Mouse (Mus musculus): ENCODE data around the gene Cadm1. TPM values are rescaled to one million over a fixed set of nuclear protein-coding genes. Genes with fewer than 3 reads are reported as not detected.

Cadm1 gene
- total RNA-seq (2021) = 1 to 10 TPM; 1.9 to 2.5 TPM
- long read RNA-seq, experiment 1, partial matches to known transcripts = 2 of 2 reads
- long read RNA-seq, experiment 1, other reads (novel, unspliced or antisense) = 0 of 2 reads
- long read RNA-seq, experiment 2, partial matches to known transcripts = 2 of 3 reads
- long read RNA-seq, experiment 2, other reads (novel, unspliced or antisense) = 1 of 3 reads

DNA sequence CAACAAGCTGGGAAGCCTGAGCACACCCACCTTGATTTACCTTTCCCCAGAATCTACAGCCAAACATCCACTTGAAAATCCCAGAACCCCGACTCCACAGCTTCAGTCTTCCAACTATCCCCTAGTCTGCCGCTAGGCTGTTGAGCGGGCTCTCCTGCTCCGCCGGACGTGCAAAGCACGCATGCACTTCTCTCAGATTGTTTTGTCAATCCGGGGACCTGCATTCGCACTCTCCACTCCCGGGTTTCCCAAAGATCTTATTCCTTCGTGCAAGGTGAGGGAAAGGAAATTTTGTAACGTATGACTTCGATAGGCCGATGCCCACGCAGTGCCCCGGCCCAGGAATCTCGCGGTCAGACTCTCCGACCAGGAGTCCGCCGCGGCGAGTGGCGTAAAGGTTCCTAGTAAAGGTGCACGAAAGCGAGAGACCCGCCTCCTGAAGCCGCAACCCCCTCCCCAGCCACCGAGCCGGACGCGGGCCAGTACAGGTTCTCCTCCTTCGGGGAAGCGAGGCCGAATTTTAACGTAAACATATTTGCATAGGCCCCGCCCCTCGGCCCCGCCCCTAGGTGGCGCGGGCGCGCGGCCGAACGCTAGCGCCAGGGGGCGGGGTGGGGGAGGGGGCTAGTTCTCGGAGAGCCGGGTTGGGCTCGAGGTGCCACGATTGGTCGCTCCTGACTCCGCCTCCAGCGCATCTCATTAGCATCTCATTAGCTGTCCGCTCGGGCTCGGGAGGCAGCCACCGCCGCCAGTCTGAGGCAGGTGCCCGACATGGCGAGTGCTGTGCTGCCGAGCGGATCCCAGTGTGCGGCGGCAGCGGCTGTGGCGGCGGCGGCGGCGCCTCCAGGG lies at the start of gene Cadm1:
Cadm1 (plus strand) TSS at position 572 of the 849 bp plus-strand sequence.
- DNase-seq = peak; percentile 93 to 97

DNA sequence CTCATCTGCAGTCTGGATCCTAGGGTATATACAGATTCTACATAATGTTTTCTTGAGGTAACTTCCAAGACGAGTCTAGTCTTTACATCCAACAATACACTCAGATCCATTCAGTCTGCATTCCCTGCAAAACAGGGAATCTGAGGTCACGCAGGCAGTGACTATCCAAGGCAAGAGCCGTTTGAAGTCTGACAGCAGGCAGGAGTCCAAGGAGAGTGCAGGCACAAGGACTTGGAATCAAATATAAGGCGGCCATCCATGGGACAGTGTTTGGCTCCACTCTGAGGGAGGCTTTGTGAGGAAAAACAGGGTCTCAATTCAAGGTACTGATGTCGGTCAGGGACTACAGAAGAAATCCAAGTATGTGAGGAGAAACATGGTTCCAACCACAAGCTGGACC lies 45.5 kb upstream of the Cadm1 start:
- DNase-seq = peak; percentile 12 to 14

- DNase-seq = no peak
Observed at GRCm38 (mm10) chr9:47485186-47485585, 44.8 kb upstream of the Cadm1 start.

- no peak for DNase-seq
Observed at GRCm38 (mm10) chr9:47499761-47500160, 30.2 kb upstream of the Cadm1 start.

DNA sequence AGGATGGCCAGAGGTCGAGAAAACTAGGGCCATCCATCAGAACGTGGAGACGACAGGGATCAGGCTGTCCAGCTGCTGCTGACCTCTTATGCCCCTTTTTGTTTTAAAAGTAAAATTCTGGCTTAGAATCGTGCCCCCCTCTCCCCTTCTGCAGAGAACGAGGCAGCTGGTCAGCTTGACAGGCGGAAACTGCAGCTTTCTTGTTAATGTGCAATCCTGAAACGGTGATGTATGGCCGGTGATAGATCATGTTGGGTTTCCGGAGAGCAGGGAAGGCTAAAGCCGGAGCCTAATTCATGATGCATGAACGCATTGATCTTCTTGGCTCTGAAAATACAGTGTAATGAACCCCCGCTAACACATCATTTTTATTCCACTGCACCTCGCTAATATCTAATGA lies 24.0 kb upstream of the Cadm1 start:
- no peak for DNase-seq

DNA sequence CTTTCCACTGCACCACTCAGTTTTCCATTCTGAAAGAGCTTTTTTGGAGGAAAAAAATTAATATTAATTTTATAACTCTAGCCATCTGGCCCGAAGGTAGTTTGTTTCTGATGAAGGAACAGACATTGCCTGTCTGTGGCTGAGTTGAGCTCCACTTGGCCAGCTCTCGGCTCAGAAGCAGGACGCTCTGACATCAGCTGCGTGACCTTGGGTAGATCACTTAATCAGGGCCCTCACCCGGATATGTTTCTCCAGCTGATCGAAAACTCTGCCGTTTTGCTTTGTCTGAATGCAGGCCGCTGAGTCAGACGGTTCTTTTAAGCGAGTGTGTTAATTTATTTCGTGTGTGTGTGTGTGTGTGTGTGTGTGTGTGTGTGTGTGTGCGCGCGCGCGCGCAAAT lies 23.1 kb upstream of the Cadm1 start:
- DNase-seq = no peak

DNA sequence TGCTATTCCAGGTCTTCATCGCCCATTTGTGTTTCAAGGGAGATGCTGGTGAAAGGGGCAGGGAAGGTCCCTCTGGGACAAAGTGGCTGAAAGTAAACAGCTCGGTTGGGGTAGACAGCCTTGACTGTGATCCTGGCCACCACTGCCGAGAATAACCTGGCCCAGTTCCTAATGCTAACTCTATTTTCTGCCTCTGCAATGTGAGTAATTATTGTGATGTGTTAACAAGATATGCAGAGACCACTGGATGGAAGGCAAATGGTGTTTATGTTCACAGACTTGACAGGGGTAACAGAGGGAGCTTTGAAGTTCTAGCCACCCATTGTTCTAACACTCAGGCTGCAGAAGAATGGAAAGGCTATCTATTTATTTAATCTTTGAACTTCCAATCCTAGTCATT lies 21.9 kb upstream of the Cadm1 start:
- no peak for DNase-seq

DNA sequence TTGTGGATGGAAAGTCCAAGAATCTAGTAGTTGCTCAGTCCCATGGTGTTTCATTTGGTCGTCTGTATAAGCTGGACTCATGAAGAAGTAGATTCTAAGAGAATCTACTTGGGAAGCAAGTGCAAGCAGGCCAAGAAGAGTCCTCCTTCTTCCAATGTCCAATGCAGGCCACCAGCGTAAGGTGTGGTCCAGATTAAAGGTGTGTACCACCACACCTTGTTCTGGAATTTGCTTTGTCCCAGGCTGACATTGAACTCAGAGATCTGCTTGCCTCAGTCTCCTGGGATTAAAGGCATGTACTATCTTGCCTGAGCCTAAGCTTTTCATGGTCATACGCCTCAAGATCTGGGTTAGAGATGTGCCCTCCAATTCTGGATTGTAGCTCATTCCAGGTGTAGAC lies 17.5 kb upstream of the Cadm1 start:
- DNase-seq = no peak

DNA sequence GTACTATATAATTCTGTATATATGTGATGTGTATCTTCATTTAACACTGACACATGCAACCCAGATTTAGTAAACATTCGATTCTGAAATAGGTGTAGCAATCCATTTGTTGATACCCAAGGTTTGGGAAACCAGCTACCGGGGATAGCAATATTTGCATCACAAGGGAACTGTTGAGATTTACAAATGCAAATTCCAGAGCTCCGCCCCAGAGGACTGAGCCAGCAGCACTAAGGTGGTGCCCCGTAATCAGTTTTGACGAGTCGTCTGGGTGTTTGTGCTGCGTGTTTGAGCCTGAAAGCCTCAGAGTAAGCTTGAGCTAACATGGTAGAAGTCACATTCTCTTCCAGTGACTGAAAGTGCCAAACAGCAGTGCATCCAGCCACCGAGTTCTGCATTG lies 15.7 kb upstream of the Cadm1 start:
- no peak for DNase-seq

DNA sequence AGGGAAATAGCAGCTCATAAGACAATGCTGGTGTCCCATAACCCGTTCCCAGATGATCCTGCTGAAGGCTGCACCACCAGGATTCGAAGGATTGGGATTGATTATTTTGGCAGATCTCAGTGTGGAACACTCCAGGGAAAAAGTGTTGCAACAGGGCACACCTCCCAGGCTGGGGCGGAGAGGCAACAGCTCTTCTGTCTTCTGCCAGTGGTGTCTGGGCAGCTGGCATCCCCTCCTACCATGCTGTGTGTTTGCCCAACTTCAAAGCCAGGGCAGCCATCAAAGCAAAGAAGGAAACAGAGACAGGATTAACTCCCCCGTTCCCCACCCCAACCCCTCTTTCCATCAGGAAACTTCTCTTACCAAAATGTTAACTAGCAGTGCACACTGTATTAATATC lies 13.7 kb upstream of the Cadm1 start:
- no peak for DNase-seq

- no peak for DNase-seq
Observed at GRCm38 (mm10) chr9:47527290-47527689, 2.7 kb upstream of the Cadm1 start.

GRCm38 (mm10) chr9:47527741-47528140 lies 2.2 kb upstream of the Cadm1 start:
- no peak for DNase-seq

DNA sequence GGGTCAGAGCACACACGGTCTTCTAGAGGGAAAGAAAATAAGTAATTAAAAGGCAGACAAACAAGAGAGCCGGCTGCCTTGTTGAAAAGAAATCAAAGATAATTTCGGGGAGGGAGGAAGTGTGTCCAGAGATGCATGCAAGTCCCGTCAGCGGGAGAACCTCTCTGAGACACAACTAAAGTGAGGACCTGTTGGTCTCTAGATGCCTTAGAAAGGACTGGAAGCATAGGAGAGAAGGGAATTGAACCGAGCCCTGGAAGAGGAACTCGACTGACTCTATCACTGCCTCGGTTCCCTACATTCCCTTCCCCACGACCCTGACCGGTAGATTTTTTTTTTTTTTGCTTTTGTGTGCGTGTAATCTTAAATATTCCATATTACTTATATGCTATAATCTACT lies 791 bp upstream of the Cadm1 start:
- DNase-seq = peak in 1 of 2 experiments; percentile 7

DNA sequence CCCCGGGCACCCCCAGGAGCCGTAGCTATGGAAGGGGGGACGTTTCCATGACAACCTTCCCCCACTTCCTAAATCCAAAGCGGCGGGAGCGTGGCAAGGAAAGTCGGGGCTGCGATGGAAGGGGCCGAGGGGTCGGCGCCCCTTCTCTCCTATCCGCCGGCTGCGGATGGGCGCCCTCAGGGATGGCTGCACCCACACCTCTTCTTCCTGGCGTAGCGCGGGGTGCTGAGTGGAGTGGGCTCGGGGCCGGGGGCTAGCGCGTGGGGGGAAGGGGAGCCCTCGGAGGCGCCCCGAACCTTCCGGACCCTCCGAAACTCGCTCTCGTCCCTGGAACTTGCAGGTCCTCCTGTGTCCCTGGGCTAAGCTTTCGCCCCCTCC lies 560 bp downstream of the Cadm1 start:
- DNase-seq = no peak

DNA sequence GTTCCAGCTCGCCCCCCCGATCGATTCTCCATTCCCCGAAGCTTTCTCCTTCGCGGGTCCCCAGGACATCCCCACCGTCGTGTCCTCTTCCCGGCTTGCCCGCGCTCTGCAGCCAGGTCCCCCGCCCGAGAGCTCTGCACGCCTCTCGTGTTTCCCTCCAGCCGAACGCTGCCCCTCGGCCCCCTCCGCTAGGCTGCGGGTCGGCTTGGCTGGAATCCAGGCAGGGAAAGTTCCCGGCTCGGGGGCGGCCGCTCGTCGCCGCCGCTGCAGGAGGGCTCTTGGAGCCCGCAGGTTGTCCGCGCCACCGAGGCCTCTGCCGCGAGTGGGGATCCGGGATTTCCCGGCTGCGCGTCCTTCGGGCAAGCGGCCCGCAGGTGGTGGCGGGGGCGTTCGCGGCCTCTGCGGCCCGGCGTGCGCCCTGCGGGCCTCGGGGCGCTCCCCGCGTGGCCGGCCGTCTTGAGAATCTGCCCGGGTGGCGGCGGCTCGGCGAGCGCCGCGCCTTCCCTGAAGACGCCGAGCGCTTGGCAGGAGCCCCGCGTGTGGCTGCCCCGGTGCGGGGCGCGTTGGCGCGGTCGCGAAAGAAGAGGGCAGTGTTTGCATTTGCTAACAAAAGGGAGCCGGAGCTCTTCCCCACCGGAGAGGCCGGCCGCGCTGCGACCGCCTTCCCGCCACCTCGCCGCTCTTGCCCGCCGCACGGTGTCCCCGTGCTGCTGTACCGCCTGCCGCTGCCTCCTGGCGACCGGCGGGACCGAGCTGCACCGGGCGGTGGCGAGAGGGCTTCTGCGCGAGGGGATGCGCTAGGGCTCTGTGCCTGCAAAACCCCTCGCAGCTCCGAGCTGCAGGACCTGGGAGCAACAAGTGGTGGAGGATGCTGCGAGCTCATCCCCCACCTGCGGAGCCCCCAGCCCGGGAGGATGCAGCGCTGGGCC lies 1.2 kb downstream of the Cadm1 start:
- DNase-seq = peak; percentile 60 to 63

DNA sequence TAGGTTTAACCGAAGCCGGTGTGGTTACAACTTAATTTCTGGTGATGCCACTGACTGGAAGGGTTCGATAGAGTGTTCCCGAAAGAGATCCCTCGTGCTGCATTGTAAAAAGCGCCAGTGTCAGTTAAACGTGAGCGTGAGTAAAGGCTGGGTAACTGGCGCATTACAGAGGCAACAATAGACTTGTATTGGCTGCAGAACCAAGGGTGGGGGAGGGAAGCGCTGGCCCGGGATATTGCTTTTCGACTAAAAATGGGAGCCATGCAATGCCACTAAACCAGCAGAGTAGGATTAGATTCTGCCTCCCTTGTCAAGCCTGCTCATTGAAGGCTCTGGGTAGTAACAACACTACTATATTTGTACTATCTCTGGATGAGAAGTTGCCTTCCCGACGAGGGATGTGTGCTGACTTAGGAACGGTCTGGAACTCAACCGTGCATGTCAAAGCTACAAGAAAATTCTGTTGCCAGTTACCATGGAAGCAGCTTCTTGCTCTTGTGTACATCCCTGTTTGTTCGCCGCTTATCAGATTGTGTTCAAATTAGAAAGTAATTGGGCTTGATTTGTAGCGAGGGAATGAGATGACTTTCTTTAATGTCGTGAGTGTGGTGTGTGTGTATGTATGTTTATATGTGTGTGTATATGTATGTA lies 2.4 kb downstream of the Cadm1 start:
- DNase-seq = peak in 1 of 2 experiments; percentile 18

- no peak for DNase-seq
Observed at GRCm38 (mm10) chr9:47533461-47533860, 3.5 kb downstream of the Cadm1 start.

DNA sequence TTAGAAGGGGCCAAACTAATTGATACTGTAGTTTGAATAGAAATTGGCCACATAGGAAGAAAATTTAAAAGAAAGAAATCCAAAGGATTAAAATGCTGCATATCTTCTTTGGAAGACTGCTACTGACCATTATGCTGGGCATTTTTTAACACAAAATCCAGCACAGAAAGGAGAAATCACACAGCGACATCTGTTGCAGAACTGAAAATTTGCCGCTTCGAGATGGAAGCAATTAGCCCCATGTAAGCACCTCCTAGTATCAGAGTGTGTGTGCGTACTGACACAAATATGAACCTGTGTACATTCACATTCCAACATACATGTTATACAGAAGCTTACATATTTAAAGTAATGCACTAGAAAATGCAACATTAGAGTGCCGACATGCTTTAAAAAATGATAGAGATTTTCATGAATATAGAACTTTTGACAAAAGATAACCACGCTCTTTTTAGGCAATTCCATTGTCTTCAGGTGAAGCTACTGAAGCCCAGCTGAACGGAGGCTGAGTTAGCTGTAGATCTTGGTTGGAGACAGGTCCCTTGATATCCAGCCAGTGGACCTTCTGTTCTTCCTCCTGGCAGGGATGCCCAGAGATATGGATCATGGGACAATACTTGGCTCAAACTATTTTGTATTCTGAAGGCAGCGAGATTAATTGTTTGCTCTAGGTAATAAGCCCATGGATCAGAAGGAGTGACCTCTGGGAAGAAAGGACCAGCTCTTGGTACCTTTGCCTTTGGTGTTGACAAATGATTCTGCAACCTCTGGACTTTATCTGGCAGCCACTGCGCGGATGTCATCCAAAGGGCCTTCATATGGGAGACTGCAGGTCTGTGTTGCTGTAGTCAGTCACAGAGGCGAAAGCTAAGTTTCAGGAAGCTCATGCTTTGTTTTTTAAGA lies 4.9 kb downstream of the Cadm1 start:
- DNase-seq = no peak

DNA sequence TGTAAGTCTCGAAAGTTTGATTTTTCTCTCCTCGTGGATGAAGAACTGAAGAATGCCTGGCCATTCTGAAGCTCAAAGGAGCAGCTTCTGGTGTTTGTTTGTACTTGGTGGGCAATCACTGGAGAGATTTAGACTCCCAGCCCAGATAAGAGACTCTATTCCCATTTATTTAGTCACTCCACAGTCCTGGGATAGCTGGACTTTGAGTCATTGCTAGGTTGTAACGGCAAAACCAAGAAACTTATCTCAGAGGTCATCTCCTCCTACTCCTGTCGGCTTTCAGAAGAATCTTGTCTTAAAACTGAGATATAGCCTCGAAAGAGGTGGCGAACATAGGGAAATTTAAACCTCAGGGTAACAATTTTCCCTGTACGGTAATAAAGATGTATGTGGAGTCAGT lies 15.3 kb downstream of the Cadm1 start:
- no peak for DNase-seq

DNA sequence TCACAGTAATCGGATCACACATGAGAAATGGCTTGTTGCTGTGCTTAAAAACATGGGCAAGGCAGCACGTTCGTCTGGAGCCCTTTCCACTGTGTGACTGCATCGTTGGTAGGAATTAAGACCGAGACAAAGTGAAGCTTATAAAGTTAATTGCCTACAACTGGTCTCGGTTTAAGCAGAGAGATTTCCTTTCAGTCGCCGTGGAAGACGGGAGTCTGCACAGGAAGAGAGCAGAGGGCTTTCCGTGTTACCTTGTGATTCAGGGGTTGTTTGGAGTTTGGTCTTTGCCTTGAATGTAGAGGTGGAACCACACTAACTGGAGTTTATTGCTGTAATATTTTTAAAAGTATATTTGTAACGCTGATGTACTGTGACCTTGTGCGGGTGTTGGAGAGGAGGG lies 15.7 kb downstream of the Cadm1 start:
- no peak for DNase-seq

GRCm38 (mm10) chr9:47548402-47548801 lies 18.4 kb downstream of the Cadm1 start:
- no peak for DNase-seq
